Mouse (Mus musculus): ENCODE measurements around the gene Rasal1. TPM values are rescaled to one million over a fixed set of nuclear protein-coding genes. Genes with fewer than 3 reads are reported as not detected.

Rasal1 gene
- polyA plus RNA-seq, 1 experiment from 2014 or later = 0.39 TPM

GRCm38 (mm10) chr5:120693931-120694694 lies 45.5 kb downstream of the Rasal1 start:
- no peak overlapping the region for H3K27ac ChIP-seq
- H3K9ac ChIP-seq (ENCODE audit: low read depth, low read length) = peak overlapping the region; percentile 1; the same call in 1 of the 2 replicates
- H3K4me1 ChIP-seq (replicated peaks; ENCODE audit: insufficient read depth, low read length) = no peaks in the 10 kb centered on the region
- H3K4me2 ChIP-seq (ENCODE audit: low read length) = peak overlapping the region; percentile 41
- peak overlapping the region; percentile 9; the same call in 1 of the 2 replicates for H3K4me3 ChIP-seq (replicated peaks; ENCODE audit: low read depth, low read length)
- ATAC-seq (replicated peaks; ENCODE audit: low FRiP score, low read depth) (no peak), DNase-seq (ENCODE audit: low spot score) (no peak)
- H3K9me3 ChIP-seq (replicated peaks; ENCODE audit: low read length) = no peaks in the 10 kb centered on the region
- H3K36me3 ChIP-seq (ENCODE audit: insufficient read depth, low read length) = no peaks in the 10 kb centered on the region
- TF ChIP-seq CTCF (IDR thresholded peaks at IDR 0.05; ENCODE audit: low read depth) = no peak
- H3K27me3 ChIP-seq (ENCODE audit: insufficient read depth, low read length) = peaks cover 22% of the 10 kb centered on the region
- 26% methylated on average over 38 of the region's 38 CpGs for WGBS

GRCm38 (mm10) chr5:120694695-120695074 lies 46.1 kb downstream of the Rasal1 start:
- DNase-seq (ENCODE audit: low spot score) (no peak), ATAC-seq (replicated peaks; ENCODE audit: low FRiP score, low read depth) (no peak)
- WGBS = 10% methylated on average over 39 of the region's 41 CpGs
- no peak overlapping the region for H3K27ac ChIP-seq
- no peaks in the 10 kb centered on the region for H3K4me1 ChIP-seq (replicated peaks; ENCODE audit: insufficient read depth, low read length)
- H3K9me3 ChIP-seq (replicated peaks; ENCODE audit: low read length) = no peaks in the 10 kb centered on the region
- no peak for TF ChIP-seq CTCF (IDR thresholded peaks at IDR 0.05; ENCODE audit: low read depth)
- no peaks in the 10 kb centered on the region for H3K36me3 ChIP-seq (ENCODE audit: insufficient read depth, low read length)
- H3K27me3 ChIP-seq (ENCODE audit: insufficient read depth, low read length) = peaks cover 22% of the 10 kb centered on the region
- peak overlapping the region; percentile 41 for H3K4me2 ChIP-seq (ENCODE audit: low read length)
- peak overlapping the region; percentile 9; the same call in 1 of the 2 replicates for H3K4me3 ChIP-seq (replicated peaks; ENCODE audit: low read depth, low read length)
- H3K9ac ChIP-seq (ENCODE audit: low read depth, low read length) = peak overlapping the region; percentile 1; the same call in 1 of the 2 replicates

GRCm38 (mm10) chr5:120696057-120696743 lies 47.6 kb downstream of the Rasal1 start:
- DNase-seq (ENCODE audit: low spot score) = no peak
- WGBS = 79% methylated on average over 16 of the region's 16 CpGs
- ATAC-seq (replicated peaks; ENCODE audit: low FRiP score, low read depth) = no peak; the same call in 1 of the 2 replicates
- TF ChIP-seq CTCF (IDR thresholded peaks at IDR 0.05; ENCODE audit: low read depth) = no peak
- Histone ChIP-seq H3K4me1 (replicated peaks; ENCODE audit: insufficient read depth, low read length) (no peaks in the 10 kb centered on the region), H3K4me2 (ENCODE audit: low read length) (no peak overlapping the region), H3K36me3 (ENCODE audit: insufficient read depth, low read length) (no peaks in the 10 kb centered on the region), H3K27me3 (ENCODE audit: insufficient read depth, low read length) (peaks cover 22% of the 10 kb centered on the region), H3K9ac (ENCODE audit: low read depth, low read length) (no peak overlapping the region), H3K9me3 (replicated peaks; ENCODE audit: low read length) (no peaks in the 10 kb centered on the region), H3K4me3 (replicated peaks; ENCODE audit: low read depth, low read length) (no peak overlapping the region), H3K27ac (no peak overlapping the region)

GRCm38 (mm10) chr5:120696865-120697264 lies 48.3 kb downstream of the Rasal1 start:
- H3K4me1 ChIP-seq (replicated peaks; ENCODE audit: insufficient read depth, low read length) = no peaks in the 10 kb centered on the region
- H3K27me3 ChIP-seq (ENCODE audit: insufficient read depth, low read length) = peaks cover 22% of the 10 kb centered on the region
- H3K4me3 ChIP-seq (replicated peaks; ENCODE audit: low read depth, low read length) = no peak overlapping the region
- no peaks in the 10 kb centered on the region for H3K36me3 ChIP-seq (ENCODE audit: insufficient read depth, low read length)
- ATAC-seq (replicated peaks; ENCODE audit: low FRiP score, low read depth) = no peak
- no peak overlapping the region for H3K27ac ChIP-seq
- H3K4me2 ChIP-seq (ENCODE audit: low read length) = no peak overlapping the region
- no peak for DNase-seq (ENCODE audit: low spot score)
- no peak for TF ChIP-seq CTCF (IDR thresholded peaks at IDR 0.05; ENCODE audit: low read depth)
- H3K9ac ChIP-seq (ENCODE audit: low read depth, low read length) = no peak overlapping the region
- 66% methylated on average over 4 of the region's 4 CpGs for WGBS
- no peaks in the 10 kb centered on the region for H3K9me3 ChIP-seq (replicated peaks; ENCODE audit: low read length)

GRCm38 (mm10) chr5:120698181-120698580 lies 49.6 kb downstream of the Rasal1 start:
- no peaks in the 10 kb centered on the region for H3K36me3 ChIP-seq (ENCODE audit: insufficient read depth, low read length)
- no peak overlapping the region for H3K27ac ChIP-seq
- no peak overlapping the region for H3K4me3 ChIP-seq (replicated peaks; ENCODE audit: low read depth, low read length)
- no peak overlapping the region for H3K4me2 ChIP-seq (ENCODE audit: low read length)
- TF ChIP-seq CTCF (IDR thresholded peaks at IDR 0.05; ENCODE audit: low read depth) = no peak
- DNase-seq (ENCODE audit: low spot score) (no peak), ATAC-seq (replicated peaks; ENCODE audit: low FRiP score, low read depth) (no peak)
- WGBS = 62% methylated on average over 3 of the region's 3 CpGs
- no peaks in the 10 kb centered on the region for H3K9me3 ChIP-seq (replicated peaks; ENCODE audit: low read length)
- no peaks in the 10 kb centered on the region for H3K4me1 ChIP-seq (replicated peaks; ENCODE audit: insufficient read depth, low read length)
- no peak overlapping the region for H3K9ac ChIP-seq (ENCODE audit: low read depth, low read length)
- H3K27me3 ChIP-seq (ENCODE audit: insufficient read depth, low read length) = peaks cover 22% of the 10 kb centered on the region

GRCm38 (mm10) chr5:120698801-120699391 lies 50.3 kb downstream of the Rasal1 start:
- no peak for TF ChIP-seq CTCF (IDR thresholded peaks at IDR 0.05; ENCODE audit: low read depth)
- H3K4me3 ChIP-seq (replicated peaks; ENCODE audit: low read depth, low read length) = no peak overlapping the region
- DNase-seq (ENCODE audit: low spot score) (no peak), ATAC-seq (replicated peaks; ENCODE audit: low FRiP score, low read depth) (no peak)
- no peaks in the 10 kb centered on the region for H3K4me1 ChIP-seq (replicated peaks; ENCODE audit: insufficient read depth, low read length)
- H3K27ac ChIP-seq = no peak overlapping the region
- no peaks in the 10 kb centered on the region for H3K36me3 ChIP-seq (ENCODE audit: insufficient read depth, low read length)
- no peaks in the 10 kb centered on the region for H3K9me3 ChIP-seq (replicated peaks; ENCODE audit: low read length)
- WGBS = 48% methylated on average over 16 of the region's 16 CpGs
- H3K9ac ChIP-seq (ENCODE audit: low read depth, low read length) = no peak overlapping the region
- H3K4me2 ChIP-seq (ENCODE audit: low read length) = no peak overlapping the region
- peaks cover 19% of the 10 kb centered on the region for H3K27me3 ChIP-seq (ENCODE audit: insufficient read depth, low read length)
